Mouse (Mus musculus) heart, embryonic 14.5 days (tissue): ENCODE results near the gene Rela. TPM values are rescaled to one million over a fixed set of nuclear protein-coding genes. Genes with fewer than 3 reads are reported as not detected.

Experiments used
- ATAC-seq: fragments of 200-750 bp; cut with Nextera tagmentation; 2 replicates; pipeline ENCODE4 v1.8.0; 2017; ENCODE audit warnings: low read depth, moderate TSS enrichment; ENCODE audit not compliant: insufficient number of reproducible peaks, insufficient read depth, low FRiP score
- H3K27ac ChIP-seq, 2 experiments: fragments of 200-500 bp in 1 of 2; fragments of 300-500 bp in 1 of 2; sonication (generic) in 1 of 2; replicated peaks in 1 of 2; 2 replicates each; pipeline ENCODE4 v1.5.1; 2012 to 2014; ENCODE audit warnings: low read depth in 2 of 2, low read length in 2 of 2, control low read depth in 1 of 2, mild to moderate bottlenecking in 1 of 2, mixed read lengths in 1 of 2; ENCODE audit not compliant: control insufficient read depth in 1 of 2, insufficient read depth in 1 of 2
- H3K27me3 ChIP-seq: fragments of 300-500 bp; sonication (generic); 2 replicates; pipeline ENCODE4 v1.6.1; 2014; ENCODE audit warnings: mild to moderate bottlenecking, low read length, control low read depth; ENCODE audit not compliant: control insufficient read depth, insufficient read depth
- H3K36me3 ChIP-seq: fragments of 300-500 bp; sonication (generic); 2 replicates; pipeline ENCODE4 v1.6.1; 2014; ENCODE audit warnings: mild to moderate bottlenecking, control low read depth, low read length, mixed read lengths; ENCODE audit not compliant: control insufficient read depth, insufficient read depth
- H3K4me1 ChIP-seq, 2 experiments: fragments of 200-500 bp in 1 of 2; fragments of 300-500 bp in 1 of 2; sonication (generic) in 1 of 2; 2 replicates each; pipeline ENCODE4 v1.6.1; 2012 to 2014; ENCODE audit warnings: low read length in 2 of 2, control low read depth in 1 of 2, mixed read lengths in 1 of 2; ENCODE audit not compliant: control insufficient read depth in 2 of 2, insufficient read depth in 2 of 2
- H3K4me2 ChIP-seq: fragments of 300-500 bp; sonication (generic); 2 replicates; pipeline ENCODE4 v1.6.1; 2014; ENCODE audit warnings: mild to moderate bottlenecking, low read length
- H3K4me3 ChIP-seq, 2 experiments: fragments of 200-500 bp in 1 of 2; fragments of 300-500 bp in 1 of 2; sonication (generic) in 1 of 2; 2 replicates each; pipeline ENCODE4 v1.5.1; 2012 to 2014; ENCODE audit warnings: low read length in 2 of 2, mild to moderate bottlenecking in 2 of 2, control low read depth in 1 of 2, low read depth in 1 of 2, moderate library complexity in 1 of 2; ENCODE audit not compliant: control insufficient read depth in 1 of 2, insufficient read depth in 1 of 2
- H3K9ac ChIP-seq: fragments of 300-500 bp; sonication (generic); 2 replicates; pipeline ENCODE4 v1.6.1; 2014; ENCODE audit warnings: mild to moderate bottlenecking, low read length
- H3K9me3 ChIP-seq: fragments of 300-500 bp; sonication (generic); 2 replicates; pipeline ENCODE4 v1.6.1; 2016; ENCODE audit warnings: low read length, control low read depth; ENCODE audit not compliant: control insufficient read depth
- WGBS: fragments of 180-500 bp; shearing (Covaris S2); extraction: QIAGEN DNeasy Blood & Tissue Kit; methylation state at CpG from one replicate; pipeline ENCODE4 v1.1.7; 2014; 5-methylcytosine and 5-hydroxymethylcytosine counted together
- polyA plus RNA-seq: library from polyadenylated mRNA; unstranded; fragments of >200 nt; fragmentation: Nextera tagmentation; extraction: Ambion mirVana; gene quantifications from 2 replicates; pipeline ENCODE4 v1.2.1, GENCODE M21; 2014

Gene Rela
- 35.1 and 36.9 TPM in 2 replicates for polyA plus RNA-seq

DNA sequence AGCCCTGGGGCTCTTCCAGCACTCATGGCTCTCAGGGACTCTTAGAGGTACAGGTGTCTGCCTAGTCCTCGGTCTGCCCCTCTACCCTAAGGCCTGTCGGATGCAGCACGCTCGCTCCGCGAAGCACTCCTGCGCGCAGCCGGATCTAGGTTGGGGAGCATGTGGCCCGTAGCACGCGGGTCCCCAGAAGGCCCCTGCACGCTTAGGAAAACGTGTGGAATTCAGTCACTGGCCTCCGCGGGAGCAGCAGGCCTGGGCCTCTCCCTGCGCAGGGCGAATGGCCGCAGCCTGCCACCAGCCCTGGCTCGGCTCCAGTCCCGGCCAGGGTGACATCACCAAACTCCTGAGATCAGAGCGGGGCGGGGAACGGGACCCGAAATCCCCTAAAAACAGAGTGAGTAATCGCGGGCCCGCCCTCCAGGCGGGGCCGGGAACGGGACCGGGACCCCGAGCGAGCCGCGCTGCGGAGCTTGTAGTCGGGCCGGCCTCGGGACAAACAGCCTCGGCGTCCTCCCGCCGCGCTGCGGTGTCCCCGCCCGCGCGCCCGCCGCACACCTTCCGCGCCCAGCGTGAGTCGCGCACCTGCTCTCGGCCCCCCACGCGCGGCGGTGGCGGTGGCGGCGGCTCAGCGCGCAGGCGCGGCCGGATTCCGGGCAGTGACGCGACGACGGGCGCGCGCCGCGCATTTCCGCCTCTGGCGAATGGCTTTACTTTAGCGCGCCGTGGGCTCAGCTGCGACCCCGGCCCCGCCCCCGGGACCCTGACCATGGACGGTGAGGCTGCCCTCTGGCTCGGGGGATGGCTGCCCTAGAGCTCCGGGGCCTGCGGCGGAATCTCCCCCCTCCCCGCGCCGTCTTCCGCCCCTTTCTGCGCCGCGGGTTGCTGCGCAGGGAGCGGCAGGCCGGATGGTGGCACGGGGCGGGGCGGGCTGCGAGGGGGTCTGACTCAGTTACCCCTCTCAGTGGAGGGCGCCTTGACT, at the start of gene Rela:
Gene Rela, plus strand, starts transcription at position 415 of the 979 bp plus-strand sequence.
- H3K9me3 ChIP-seq, result no peaks in the 10 kb centered on the region
- peak within 1 kb of the TSS; percentile 89 for H3K4me2 ChIP-seq
- H3K36me3 ChIP-seq, result peaks cover 39% of the 10 kb centered on the region
- H3K4me1 ChIP-seq, result peaks cover 18 to 36% of the 10 kb centered on the region in 2 experiments
- H3K27me3 ChIP-seq, result no peaks in the 10 kb centered on the region
- under 1% methylated on average over 93 of the region's 109 CpGs for WGBS
- peak within 1 kb of the TSS; percentile 91 to 95 for H3K27ac ChIP-seq
- H3K9ac ChIP-seq, result peak within 1 kb of the TSS; percentile 94
- ATAC-seq, result peak; percentile 82
- peak within 1 kb of the TSS; percentile 69 to 86 for H3K4me3 ChIP-seq

DNA sequence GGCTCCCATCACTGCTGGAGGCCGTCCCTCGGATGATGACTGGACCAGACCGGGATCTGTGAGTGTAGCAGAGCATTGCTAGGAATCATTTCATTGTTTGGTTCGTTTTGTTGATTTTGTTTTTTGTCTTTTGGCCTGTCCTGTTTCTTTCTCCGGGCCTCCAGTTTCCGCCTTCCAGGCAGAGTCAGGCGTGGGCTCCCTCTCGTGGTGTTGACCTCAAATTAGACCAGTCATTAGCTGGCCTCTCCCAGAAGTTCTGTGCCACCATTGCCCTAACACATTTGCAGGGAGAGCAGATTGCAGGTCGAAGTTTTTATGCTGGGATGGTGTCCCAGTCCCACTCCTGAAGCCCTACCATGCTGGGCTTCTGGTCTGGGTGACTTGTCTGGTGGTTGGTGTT, 48.1 kb upstream of the Rela start:
- Histone ChIP-seq H3K36me3 (no peaks in the 10 kb centered on the region), H3K27me3 (no peaks in the 10 kb centered on the region), H3K9ac (no peak overlapping the region), H3K9me3 (no peaks in the 10 kb centered on the region), H3K27ac (no peak overlapping the region), H3K4me1 (no peaks in the 10 kb centered on the region), H3K4me2 (no peak overlapping the region), H3K4me3 (no peak overlapping the region)
- ATAC-seq, result no peak
- 72% methylated on average over 9 of the region's 9 CpGs for WGBS

GRCm38 (mm10) chr19:5591888-5592287, 45.4 kb upstream of the Rela start:
- Histone ChIP-seq H3K9me3 (no peaks in the 10 kb centered on the region), H3K36me3 (no peaks in the 10 kb centered on the region), H3K27ac (no peak overlapping the region), H3K27me3 (no peaks in the 10 kb centered on the region), H3K9ac (no peak overlapping the region), H3K4me1 (no peaks in the 10 kb centered on the region), H3K4me2 (no peak overlapping the region), H3K4me3 (no peak overlapping the region)
- no peak for ATAC-seq
- 82% methylated on average over 6 of the region's 6 CpGs for WGBS

DNA sequence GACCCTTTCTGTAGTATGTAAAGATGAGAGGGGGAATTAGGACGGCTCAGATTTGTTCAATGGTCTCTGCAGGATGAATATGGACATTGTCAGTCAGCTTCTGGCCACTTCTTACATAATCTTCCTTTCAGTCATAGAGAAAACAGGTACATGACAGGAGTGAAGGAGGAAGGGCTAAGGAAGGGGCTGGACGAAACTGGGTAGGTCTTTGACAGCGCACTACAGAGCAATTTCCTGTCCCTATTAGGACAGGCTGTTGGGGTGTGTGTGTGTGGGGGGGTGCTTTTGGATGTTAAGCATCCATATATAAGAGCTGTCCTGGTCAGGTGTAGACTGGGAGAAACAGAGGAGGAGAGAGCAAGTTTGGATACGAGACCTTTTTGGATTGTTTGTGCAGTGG, 38.1 kb upstream of the Rela start:
- H3K9ac ChIP-seq, result no peak overlapping the region
- H3K4me2 ChIP-seq, result no peak overlapping the region
- peaks cover 15% of the 10 kb centered on the region for H3K36me3 ChIP-seq
- ATAC-seq, result no peak
- H3K9me3 ChIP-seq, result no peaks in the 10 kb centered on the region
- no peak overlapping the region for H3K4me3 ChIP-seq
- peaks cover 10 to 11% of the 10 kb centered on the region in 2 experiments for H3K4me1 ChIP-seq
- H3K27me3 ChIP-seq, result no peaks in the 10 kb centered on the region
- H3K27ac ChIP-seq, result no peak overlapping the region
- WGBS, result 74% methylated on average over 4 of the region's 4 CpGs

- Histone ChIP-seq H3K27ac (peak within 1 kb of the TSS; percentile 58 to 76; a peak in 3 of 4 replicates), H3K9ac (peak within 1 kb of the TSS; percentile 91), H3K4me3 (peak within 1 kb of the TSS; percentile 85), H3K27me3 (no peaks in the 10 kb centered on the region), H3K4me2 (peak within 1 kb of the TSS; percentile 76), H3K9me3 (no peaks in the 10 kb centered on the region), H3K4me1 (peaks cover 10 to 11% of the 10 kb centered on the region in 2 experiments), H3K36me3 (peaks cover 43% of the 10 kb centered on the region)
- ATAC-seq, result peak; percentile 73; the same call in 1 of the 2 replicates
- WGBS, result under 1% methylated on average over 64 of the region's 64 CpGs
Observed at GRCm38 (mm10) chr19:5601752-5602541, 35.3 kb upstream of the Rela start, which contains the start of gene Rnaseh2c. Gene Rnaseh2c (plus strand): TSS chr19:5601873.

- H3K4me1 ChIP-seq, result peaks cover 12 to 15% of the 10 kb centered on the region in 2 experiments
- peaks cover 60% of the 10 kb centered on the region for H3K36me3 ChIP-seq
- no peak overlapping the region for H3K9ac ChIP-seq
- H3K9me3 ChIP-seq, result no peaks in the 10 kb centered on the region
- no peaks in the 10 kb centered on the region for H3K27me3 ChIP-seq
- no peak overlapping the region for H3K4me3 ChIP-seq
- H3K4me2 ChIP-seq, result no peak overlapping the region
- no peak overlapping the region for H3K27ac ChIP-seq
- WGBS, result 92% methylated on average over 7 of the region's 7 CpGs
- no peak for ATAC-seq
Observed at GRCm38 (mm10) chr19:5603664-5604063, 33.6 kb upstream of the Rela start.

DNA sequence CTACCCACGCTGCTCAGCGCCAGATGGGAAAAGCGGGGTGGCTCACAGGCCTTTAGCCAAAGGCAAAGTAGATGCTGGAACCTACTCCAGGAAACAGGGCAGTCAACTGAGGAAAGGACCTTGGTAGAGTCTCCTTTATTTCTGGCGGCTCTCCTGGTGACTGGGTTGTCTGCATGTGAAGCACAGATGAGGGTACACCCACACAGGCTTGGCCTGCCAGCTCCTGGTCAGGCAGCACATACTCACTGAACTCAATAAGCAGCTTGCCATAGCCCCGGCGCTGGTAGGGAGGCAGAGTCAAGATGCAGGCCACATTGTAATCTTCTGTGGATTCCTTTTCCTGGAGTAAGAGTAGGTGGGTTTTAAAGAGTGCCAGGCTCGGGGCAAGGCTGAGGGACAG, 32.2 kb upstream of the Rela start:
- Histone ChIP-seq H3K27ac (no peak overlapping the region), H3K4me1 (peaks cover 20 to 22% of the 10 kb centered on the region in 2 experiments), H3K36me3 (peaks cover 64% of the 10 kb centered on the region), H3K9ac (no peak overlapping the region), H3K9me3 (no peaks in the 10 kb centered on the region), H3K4me3 (no peak overlapping the region), H3K4me2 (no peak overlapping the region), H3K27me3 (no peaks in the 10 kb centered on the region)
- 91% methylated on average over 7 of the region's 7 CpGs for WGBS
- no peak for ATAC-seq
